Mouse (Mus musculus): ENCODE data around the gene Gm382.

Gene Gm382

DNA sequence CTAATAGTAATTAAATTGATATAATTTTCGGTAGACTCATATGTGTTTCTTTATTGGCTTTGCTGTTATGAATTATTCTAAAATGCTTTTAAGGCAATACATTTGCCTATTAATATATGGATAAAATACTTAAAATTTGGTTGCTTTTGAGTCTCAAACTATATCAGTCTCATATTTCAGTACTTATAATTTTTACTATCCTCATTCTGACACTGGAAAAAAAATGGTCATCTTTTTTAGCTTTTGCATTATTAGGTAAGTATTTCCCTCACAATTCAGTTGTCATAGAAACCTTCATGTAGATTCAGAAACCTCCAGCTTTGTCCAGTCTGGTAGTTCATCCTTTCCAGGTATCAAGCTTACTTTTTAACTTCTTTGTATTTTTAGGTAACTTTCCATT is at the start of gene Gm382:
Gene Gm382, plus strand, starts transcription at position 301 of the 400 bp plus-strand sequence.
- no peak for DNase-seq

DNA sequence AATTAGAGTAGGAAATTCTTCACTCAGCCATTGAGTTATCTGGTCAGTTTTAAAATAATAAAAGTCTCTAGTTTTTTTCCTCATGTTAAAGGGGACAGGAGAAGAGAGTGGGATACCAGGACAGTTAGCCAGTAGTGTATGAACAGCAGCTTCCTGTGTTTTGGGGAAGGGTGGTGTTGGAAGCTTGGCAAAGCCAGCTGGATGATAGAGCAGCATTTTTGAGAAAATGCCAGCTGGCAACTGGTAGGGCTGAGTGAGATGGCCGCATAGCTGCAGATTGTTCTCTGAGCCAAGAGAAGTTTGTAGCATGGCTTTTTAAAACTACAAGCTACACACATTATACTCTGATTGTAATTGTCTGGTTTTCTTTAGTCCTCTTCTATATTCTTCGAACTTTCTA is 30.4 kb downstream of the Gm382 start:
- DNase-seq = no peak

DNA sequence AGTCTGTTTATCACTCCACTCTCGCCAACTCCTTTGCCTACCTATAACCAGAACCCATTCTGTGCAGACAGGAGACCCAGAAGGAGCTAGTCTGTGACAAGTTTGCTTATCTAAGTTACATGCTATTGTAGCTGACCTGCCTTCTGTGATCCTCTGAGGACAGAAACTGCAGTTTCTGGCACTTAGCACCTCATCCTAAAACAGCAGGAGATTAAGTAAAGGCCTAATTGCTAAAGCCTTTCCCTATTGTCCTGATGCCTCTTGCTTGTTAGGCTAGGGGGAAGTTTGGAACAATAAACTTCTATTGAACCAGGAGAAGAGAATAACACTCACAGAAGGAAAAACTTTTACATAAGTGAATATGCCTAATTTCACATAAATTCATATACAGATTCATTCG is 51.5 kb downstream of the Gm382 start:
- no peak for DNase-seq

DNA sequence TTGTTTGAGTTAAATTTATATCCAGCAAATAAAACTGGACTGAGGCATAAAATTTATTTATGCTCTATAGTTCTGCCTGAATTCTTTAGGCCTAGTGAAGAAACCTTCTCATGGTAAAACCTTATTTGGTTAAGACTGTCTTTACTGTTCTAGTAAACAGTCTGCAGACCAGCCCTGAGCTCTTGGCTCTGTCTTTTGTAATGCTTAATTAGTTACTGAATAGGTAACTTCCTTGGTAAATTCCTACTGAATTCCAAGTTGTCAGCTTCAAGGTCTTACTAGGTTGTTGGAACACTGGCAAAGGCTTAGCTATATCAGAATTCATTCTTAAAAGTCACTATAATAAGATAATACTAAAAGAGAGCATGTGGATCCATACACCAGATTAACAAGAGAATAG is 53.3 kb downstream of the Gm382 start:
- DNase-seq = no peak

DNA sequence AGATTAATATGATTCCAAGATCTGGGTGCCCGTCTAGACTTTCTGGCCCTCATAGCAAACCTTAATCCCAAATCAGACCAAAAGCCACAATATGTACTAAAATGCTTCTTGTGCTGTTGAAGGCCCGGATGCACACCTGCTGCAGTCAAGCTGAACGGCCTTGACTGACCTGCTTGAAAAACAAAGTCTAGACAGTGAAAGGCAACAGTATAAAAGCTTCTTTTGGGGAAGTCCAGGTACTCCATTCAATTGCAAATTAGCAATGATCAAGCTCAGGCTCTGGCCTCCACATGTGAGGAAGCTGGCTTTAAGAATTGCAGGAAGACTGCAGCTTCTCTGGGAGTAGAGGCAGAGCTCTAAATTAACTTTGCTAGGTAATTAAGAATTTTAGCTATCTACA is 54.2 kb downstream of the Gm382 start:
- no peak for DNase-seq

DNA sequence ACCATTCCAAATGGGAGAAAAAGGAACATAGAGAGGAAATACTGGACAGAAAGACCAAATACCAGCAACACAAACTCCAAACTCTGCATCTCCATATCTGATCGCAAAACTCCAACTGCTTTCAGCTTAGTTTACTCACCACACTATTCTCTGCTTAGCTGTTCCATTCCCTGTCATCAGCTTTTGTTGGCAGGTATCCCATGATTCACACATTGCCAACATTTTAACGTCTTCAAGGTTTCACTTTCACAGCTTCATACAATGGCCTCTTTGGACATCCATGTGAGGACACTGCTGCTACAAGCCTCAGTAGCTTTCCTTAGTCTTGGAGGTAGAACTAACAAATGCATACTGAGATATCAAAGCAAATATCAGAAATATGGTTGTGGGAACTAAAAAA is 64.6 kb downstream of the Gm382 start:
- no peak for DNase-seq

All from lung, adult 18-20 months (tissue).